In the genomic region with DNA sequence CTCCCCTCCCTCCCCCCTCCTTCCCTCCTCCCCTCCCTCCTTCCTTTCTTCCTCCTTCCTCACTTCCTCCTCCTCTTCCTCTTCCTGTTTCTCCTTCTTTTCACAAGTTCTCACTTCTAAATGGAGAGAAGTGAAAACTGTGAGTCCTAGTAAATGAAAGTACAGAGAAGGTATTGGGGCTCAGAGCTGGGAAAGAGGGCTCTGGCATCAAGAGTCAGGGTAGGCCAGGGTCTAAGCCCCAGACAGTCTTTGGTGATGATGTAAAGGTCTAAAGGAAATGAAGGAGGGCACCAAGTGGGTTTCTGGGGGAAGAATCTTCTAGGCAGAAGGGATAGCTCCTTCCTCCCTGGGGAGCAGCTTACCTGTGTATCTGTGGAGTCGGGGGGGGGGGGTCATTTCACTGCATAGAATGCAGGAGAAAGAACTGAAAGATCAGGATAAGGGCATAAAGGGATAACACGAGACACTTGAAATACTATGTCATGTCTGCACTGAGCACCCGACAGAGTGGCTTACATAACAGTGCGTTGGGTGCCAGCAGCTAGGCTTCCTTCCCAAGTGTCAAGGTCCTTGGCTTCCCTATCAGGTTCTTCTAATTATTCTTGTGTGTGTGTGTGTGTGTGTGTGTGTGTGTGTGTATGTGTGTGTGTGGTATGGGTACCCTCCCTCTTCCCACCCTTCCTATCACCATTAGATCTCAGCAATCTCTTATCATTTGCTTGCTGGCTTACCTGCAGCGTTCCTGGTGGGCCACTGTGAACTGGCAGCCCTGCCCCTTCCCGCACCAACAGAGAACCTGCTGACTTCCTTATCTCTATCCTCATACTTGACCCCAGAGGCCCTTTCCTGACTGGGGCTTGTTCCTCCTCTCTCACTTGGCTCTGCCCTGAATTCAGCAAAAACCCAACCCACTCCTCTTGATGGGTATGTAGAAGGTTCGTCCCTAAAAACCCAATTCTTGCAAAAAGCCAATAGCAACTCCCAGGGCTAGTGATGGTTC, we compare ENCODE assay signal across 10 mouse cellular contexts. TPM values are rescaled to one million over a fixed set of nuclear protein-coding genes. Genes with fewer than 3 reads are reported as not detected.
A peak's percentile ranks its signal among the peaks of the same experiment; 100 is the strongest.
DNase-seq lines count a peak whose midpoint lies in the region; ATAC-seq lines count a peak whose summit lies in the region.
"Had no signal": no experiment of that assay in that cellular context is flagged by ENCODE, and none has a peak within 500 bp of the region (broad histone marks: within the 10 kb centered on the region; RNA-seq: fewer than 3 reads in every experiment).

No protein-coding gene starts in this region.

- no peak overlapping the region for H3K9ac ChIP-seq in intestine, embryonic 16.5 days (ENCODE audit: low read depth, low read length)
- H3K9ac ChIP-seq in stomach, embryonic 16.5 days (ENCODE audit: low read length), result no peak overlapping the region
- no peak overlapping the region for H3K9ac ChIP-seq in hindbrain, embryonic 11.5 days (ENCODE audit: low read depth, low read length)

- H3K27ac ChIP-seq in intestine, embryonic 16.5 days (ENCODE audit: low read length), result no peak overlapping the region
- H3K27ac ChIP-seq in stomach, embryonic 16.5 days (ENCODE audit: low read length), result no peak overlapping the region
- no peak overlapping the region for H3K27ac ChIP-seq in hindbrain, embryonic 11.5 days (ENCODE audit: low read depth, low read length)
- H3K27ac ChIP-seq: macrophage had no signal

- H3K36me3 ChIP-seq in intestine, embryonic 16.5 days (ENCODE audit: control insufficient read depth, insufficient read depth, low read length), result no peaks in the 10 kb centered on the region
- H3K36me3 ChIP-seq in stomach, embryonic 16.5 days (ENCODE audit: control insufficient read depth, insufficient read depth, low read length), result no peaks in the 10 kb centered on the region
- H3K36me3 ChIP-seq in hindbrain, embryonic 11.5 days (ENCODE audit: control insufficient read depth, insufficient read depth, low read length), result no peaks in the 10 kb centered on the region

- H3K27me3 ChIP-seq in intestine, embryonic 16.5 days (replicated peaks; ENCODE audit: control insufficient read depth, insufficient read depth, low read length), result no peaks in the 10 kb centered on the region
- H3K27me3 ChIP-seq in stomach, embryonic 16.5 days (ENCODE audit: control insufficient read depth, insufficient read depth, low read length), result no peaks in the 10 kb centered on the region
- H3K27me3 ChIP-seq in hindbrain, embryonic 11.5 days (ENCODE audit: control insufficient read depth, insufficient read depth, low read length), result no peaks in the 10 kb centered on the region

- WGBS in intestine, embryonic 16.5 days, result 66% methylated on average over 7 of the region's 7 CpGs
- WGBS in stomach, embryonic 16.5 days, result 74% methylated on average over 7 of the region's 7 CpGs
- WGBS in hindbrain, embryonic 11.5 days, result 81% methylated on average over 7 of the region's 7 CpGs

- no peak overlapping the region for H3K4me3 ChIP-seq in intestine, embryonic 16.5 days (ENCODE audit: low read length)
- H3K4me3 ChIP-seq in stomach, embryonic 16.5 days (replicated peaks; ENCODE audit: low read length), result no peak overlapping the region
- H3K4me3 ChIP-seq in hindbrain, embryonic 11.5 days (ENCODE audit: low read depth, low read length), result no peak overlapping the region

- no peak overlapping the region for H3K4me2 ChIP-seq in intestine, embryonic 16.5 days (ENCODE audit: low read depth, low read length)
- no peak overlapping the region for H3K4me2 ChIP-seq in stomach, embryonic 16.5 days (ENCODE audit: low read depth, low read length)
- no peak overlapping the region for H3K4me2 ChIP-seq in hindbrain, embryonic 11.5 days (replicated peaks; ENCODE audit: low read depth, low read length)

- peaks cover 21% of the 10 kb centered on the region for H3K4me1 ChIP-seq in intestine, embryonic 16.5 days (ENCODE audit: control insufficient read depth, insufficient read depth, low read length)
- H3K4me1 ChIP-seq in stomach, embryonic 16.5 days (ENCODE audit: control insufficient read depth, insufficient read depth, low read length), result peaks cover 8% of the 10 kb centered on the region
- 0 out of 2 replicates have a peak, but pooled peaks cover 4% of the 10 kb centered on the region for H3K4me1 ChIP-seq in hindbrain, embryonic 11.5 days (replicated peaks; ENCODE audit: control insufficient read depth, insufficient read depth, low read length)

- peak; percentile 58 for DNase-seq in cerebellum, adult 11-12 months
- no peak for DNase-seq in cerebellum, adult 8-10 months
- peak; percentile 23 to 31 for DNase-seq in spleen, postnatal 10 days (ENCODE audit: low spot score in 2 of 2)
- DNase-seq in spleen, postnatal 14 days (ENCODE audit: low spot score in 2 of 2), result no peak
- DNase-seq in layer of hippocampus, postnatal 10 days (ENCODE audit: low spot score in 2 of 2), result no peak
- DNase-seq in hindbrain, embryonic 11.5 days (ENCODE audit: low spot score), result no peak

- no peaks in the 10 kb centered on the region for H3K9me3 ChIP-seq in intestine, embryonic 16.5 days (ENCODE audit: control insufficient read depth, low read length)
- no peaks in the 10 kb centered on the region for H3K9me3 ChIP-seq in stomach, embryonic 16.5 days (replicated peaks; ENCODE audit: control insufficient read depth, low read length)
- H3K9me3 ChIP-seq in hindbrain, embryonic 11.5 days (ENCODE audit: control insufficient read depth, low read length), result no peaks in the 10 kb centered on the region

- ATAC-seq in intestine, embryonic 16.5 days, result peak; percentile 62
- ATAC-seq in stomach, embryonic 16.5 days (ENCODE audit: insufficient read depth, low FRiP score), result peak; percentile 34; the same call in 1 of the 2 replicates
- no peak for ATAC-seq in hindbrain, embryonic 11.5 days (ENCODE audit: low FRiP score)
- ATAC-seq: activated CD4-positive, CD25-positive, alpha-beta regulatory T cell, adult 4 months had no signal

RNA-seq across cellular contexts. Expression of gene Atp1a1, which starts 51.6 kb away (rescaled TPM):
- polyA plus RNA-seq in intestine, embryonic 16.5 days (2015; fragmentation: Nextera tagmentation; extraction: Ambion mirVana), result 262 and 319 TPM in 2 replicates
- polyA plus RNA-seq in stomach, embryonic 16.5 days (2015; fragmentation: Nextera tagmentation; extraction: Ambion mirVana), result 149 and 158 TPM in 2 replicates
- 100 to 1,000 TPM; 367 to 390 TPM for total RNA-seq in layer of hippocampus, postnatal 10 days (2021)
- 89.9 and 93.0 TPM in 2 replicates for polyA plus RNA-seq in hindbrain, embryonic 11.5 days (2014; fragmentation: Nextera tagmentation; extraction: Ambion mirVana)

Comparison
In these comparisons a context has a peak if more than half of its experiments do, and no peak if none do; other contexts are left out.
1. DNase-seq: peak in cerebellum, adult 11-12 months (single experiment) and spleen, postnatal 10 days (2 of 2); none in cerebellum, adult 8-10 months (single experiment), spleen, postnatal 14 days (0 of 2), layer of hippocampus, postnatal 10 days (0 of 2) and hindbrain, embryonic 11.5 days (single experiment).